Mouse (Mus musculus): Measurements from ENCODE around the gene Ptrh1.

DNA sequence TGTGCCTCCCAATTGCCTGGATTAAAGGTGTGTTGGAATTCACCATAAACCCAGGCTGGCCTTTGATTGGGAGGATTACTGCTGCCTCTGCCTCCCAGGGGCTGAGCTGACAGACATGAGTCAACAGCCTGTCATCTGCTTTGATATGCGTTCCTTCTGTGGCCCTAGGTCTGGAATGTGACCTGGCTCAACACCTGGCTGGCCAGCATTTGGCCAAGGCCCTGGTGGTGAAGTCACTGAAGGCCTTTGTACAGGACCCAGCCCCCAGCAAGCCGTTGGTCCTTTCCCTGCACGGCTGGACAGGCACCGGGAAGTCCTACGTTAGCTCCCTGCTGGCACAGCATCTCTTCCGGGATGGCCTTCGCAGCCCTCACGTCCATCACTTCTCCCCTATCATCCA is 17.1 kb upstream of the Ptrh1 start:
- no peak for TF ChIP-seq GATA1 (IDR thresholded peaks at IDR 0.05; ENCODE audit: borderline replicate concordance, low read length)
- TF ChIP-seq FLI1 (IDR thresholded peaks at IDR 0.05; ENCODE audit: low read length) = no peak

Data from megakaryocyte, embryonic 14.5 days (primary cell).